Mouse (Mus musculus): ENCODE results near the gene Gpc3. TPM values are rescaled to one million over a fixed set of nuclear protein-coding genes. Genes with fewer than 3 reads are reported as not detected.

The Gpc3 gene
- total and polyA plus RNA-seq, 3 experiments = 11.9 to 14.8 (median 13.2) TPM

DNA sequence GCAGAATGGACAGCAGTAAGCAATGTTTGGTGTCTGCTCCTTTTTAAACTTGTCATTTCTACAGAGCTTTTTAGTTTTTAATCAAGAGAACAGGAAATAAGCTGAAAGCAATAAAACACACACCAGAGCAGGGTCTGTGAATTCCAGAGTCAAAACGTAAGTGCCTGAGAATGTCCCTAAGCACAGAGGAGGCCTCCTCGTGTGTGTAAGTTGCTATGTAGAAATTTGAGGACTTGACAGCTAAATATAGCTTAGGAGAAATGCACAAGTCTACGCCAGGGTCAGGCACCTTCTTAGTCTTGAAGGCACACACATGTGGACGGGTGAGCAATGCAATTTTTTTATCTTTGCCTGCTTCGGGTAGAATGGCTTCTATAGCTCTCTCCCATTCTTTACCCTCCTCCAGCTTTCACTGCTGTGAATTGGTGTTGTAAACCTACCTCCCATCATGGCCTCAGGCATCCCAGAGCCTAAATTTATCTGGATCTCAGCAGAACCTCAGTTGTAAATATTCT is 158.6 kb downstream of the Gpc3 start:
- Histone ChIP-seq H3K9ac (ENCODE audit: low read depth, low read length) (no peak overlapping the region), H3K79me2 (replicated peaks; ENCODE audit: control insufficient read depth, insufficient read depth, low read length) (no peaks in the 10 kb centered on the region), H3K36me3 (ENCODE audit: control insufficient read depth, insufficient read depth, low read length) (no peaks in the 10 kb centered on the region), H3K27me3 (ENCODE audit: control insufficient read depth, insufficient read depth, low read length) (no peaks in the 10 kb centered on the region), H3K4me1 (ENCODE audit: control insufficient read depth, insufficient read depth, low read length) (no peaks in the 10 kb centered on the region), H3K27ac (no peak overlapping the region), H3K4me3 (no peak overlapping the region)
- intact Hi-C loops (cut with DNase I) = no loop called here
- no peak for DNase-seq
- 38% methylated on average over 5 of the region's 5 CpGs for WGBS
- TF ChIP-seq EP300 (IDR thresholded peaks at IDR 0.05; ENCODE audit: insufficient read depth, low read depth, low read length) (no peak), POLR2A (IDR thresholded peaks at IDR 0.05; ENCODE audit: insufficient read depth, low read depth, low read length) (no peak), CTCF (IDR thresholded peaks at IDR 0.05) (no peak)

DNA sequence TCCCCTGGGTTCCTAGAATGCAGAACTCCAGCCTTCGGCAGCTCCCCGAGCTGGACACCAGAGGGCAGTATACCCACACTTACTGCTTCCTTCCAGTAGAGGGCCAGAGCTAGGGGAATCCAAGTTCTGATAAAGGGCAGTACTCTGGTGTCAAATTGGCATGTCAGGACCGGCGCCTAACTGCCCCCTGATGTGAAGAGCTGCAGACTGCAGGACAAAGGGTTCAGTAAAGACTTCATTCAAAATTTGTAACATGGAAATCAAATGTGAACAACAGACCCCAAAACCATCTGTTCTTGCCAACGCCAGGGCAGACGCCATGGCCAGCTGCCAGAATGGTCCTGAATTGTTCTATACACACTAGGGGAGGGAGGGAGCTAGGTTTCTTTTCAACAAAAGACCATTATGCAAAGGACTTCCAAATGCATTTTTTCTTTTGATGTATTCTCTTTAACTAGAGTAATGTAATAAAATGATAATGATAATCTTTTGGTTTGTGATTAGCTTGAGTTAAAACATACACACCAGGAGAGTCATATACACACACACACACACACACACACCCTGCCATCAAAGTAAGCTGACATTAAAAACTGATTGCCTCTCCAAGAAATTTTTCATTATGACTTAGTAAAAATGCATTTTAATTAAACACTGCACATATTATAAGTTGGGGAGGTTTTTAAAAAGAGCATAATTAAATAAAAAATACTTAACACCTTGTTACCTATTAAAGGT is 160.1 kb downstream of the Gpc3 start:
- no peaks in the 10 kb centered on the region for H3K27me3 ChIP-seq (ENCODE audit: control insufficient read depth, insufficient read depth, low read length)
- H3K27ac ChIP-seq = no peak overlapping the region
- H3K4me1 ChIP-seq (ENCODE audit: control insufficient read depth, insufficient read depth, low read length) = no peaks in the 10 kb centered on the region
- no peak overlapping the region for H3K4me3 ChIP-seq
- TF ChIP-seq EP300 (IDR thresholded peaks at IDR 0.05; ENCODE audit: insufficient read depth, low read depth, low read length) (0 out of 2 replicates have a peak, but pooled peaks have one; percentile 45), POLR2A (IDR thresholded peaks at IDR 0.05; ENCODE audit: insufficient read depth, low read depth, low read length) (no peak), CTCF (IDR thresholded peaks at IDR 0.05) (peak; percentile 100)
- H3K36me3 ChIP-seq (ENCODE audit: control insufficient read depth, insufficient read depth, low read length) = no peaks in the 10 kb centered on the region
- intact Hi-C loops (cut with DNase I) = loop anchor here (2.0 to 5.0 kb wide), 2 partner anchors 199 to 264 kb away; no protein-coding TSS in a partner anchor
- no peaks in the 10 kb centered on the region for H3K79me2 ChIP-seq (replicated peaks; ENCODE audit: control insufficient read depth, insufficient read depth, low read length)
- 26% methylated on average over 6 of the region's 6 CpGs for WGBS
- peak; percentile 49 to 67 for DNase-seq
- H3K9ac ChIP-seq (ENCODE audit: low read depth, low read length) = no peak overlapping the region

GRCm38 (mm10) chrX:52449177-52449576 is 164.6 kb downstream of the Gpc3 start:
- Histone ChIP-seq H3K4me1 (ENCODE audit: control insufficient read depth, insufficient read depth, low read length) (no peaks in the 10 kb centered on the region), H3K27ac (no peak overlapping the region), H3K79me2 (replicated peaks; ENCODE audit: control insufficient read depth, insufficient read depth, low read length) (no peaks in the 10 kb centered on the region), H3K4me3 (no peak overlapping the region), H3K27me3 (ENCODE audit: control insufficient read depth, insufficient read depth, low read length) (no peaks in the 10 kb centered on the region), H3K9ac (ENCODE audit: low read depth, low read length) (no peak overlapping the region), H3K36me3 (ENCODE audit: control insufficient read depth, insufficient read depth, low read length) (no peaks in the 10 kb centered on the region)
- WGBS = 55% methylated on average over 2 of the region's 2 CpGs
- TF ChIP-seq POLR2A (IDR thresholded peaks at IDR 0.05; ENCODE audit: insufficient read depth, low read depth, low read length) (no peak), CTCF (IDR thresholded peaks at IDR 0.05) (no peak), EP300 (IDR thresholded peaks at IDR 0.05; ENCODE audit: insufficient read depth, low read depth, low read length) (no peak)
- intact Hi-C loops (cut with DNase I) = no loop called here
- DNase-seq = no peak

DNA sequence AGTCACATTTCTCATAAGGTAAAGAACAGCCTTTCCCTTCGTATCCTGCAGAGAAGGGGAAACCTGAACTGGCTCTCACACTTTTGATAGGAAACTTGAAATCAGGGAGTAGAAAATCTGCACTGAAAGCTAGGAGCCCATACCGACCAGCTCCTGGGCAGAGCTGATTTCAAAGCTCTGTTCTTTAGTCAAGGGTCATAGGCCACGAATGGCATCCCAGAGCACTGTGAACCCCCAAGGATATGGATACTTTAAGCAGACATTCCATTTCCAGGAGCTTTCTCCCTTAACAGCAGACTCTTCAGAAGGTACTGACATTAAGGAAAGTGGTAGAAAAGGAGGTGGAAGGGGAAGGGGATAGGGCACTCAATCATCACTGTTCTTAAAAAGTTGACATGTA is 165.3 kb downstream of the Gpc3 start:
- TF ChIP-seq CTCF (IDR thresholded peaks at IDR 0.05) = no peak
- TF ChIP-seq EP300 (IDR thresholded peaks at IDR 0.05; ENCODE audit: insufficient read depth, low read depth, low read length) = no peak
- no peak for TF ChIP-seq POLR2A (IDR thresholded peaks at IDR 0.05; ENCODE audit: insufficient read depth, low read depth, low read length)
- 57% methylated on average over 3 of the region's 3 CpGs for WGBS
- H3K4me3 ChIP-seq = no peak overlapping the region
- H3K79me2 ChIP-seq (replicated peaks; ENCODE audit: control insufficient read depth, insufficient read depth, low read length) = no peaks in the 10 kb centered on the region
- H3K27me3 ChIP-seq (ENCODE audit: control insufficient read depth, insufficient read depth, low read length) = no peaks in the 10 kb centered on the region
- DNase-seq = no peak
- H3K36me3 ChIP-seq (ENCODE audit: control insufficient read depth, insufficient read depth, low read length) = no peaks in the 10 kb centered on the region
- no peaks in the 10 kb centered on the region for H3K4me1 ChIP-seq (ENCODE audit: control insufficient read depth, insufficient read depth, low read length)
- no peak overlapping the region for H3K27ac ChIP-seq
- no peak overlapping the region for H3K9ac ChIP-seq (ENCODE audit: low read depth, low read length)
- intact Hi-C loops (cut with DNase I) = no loop called here

DNA sequence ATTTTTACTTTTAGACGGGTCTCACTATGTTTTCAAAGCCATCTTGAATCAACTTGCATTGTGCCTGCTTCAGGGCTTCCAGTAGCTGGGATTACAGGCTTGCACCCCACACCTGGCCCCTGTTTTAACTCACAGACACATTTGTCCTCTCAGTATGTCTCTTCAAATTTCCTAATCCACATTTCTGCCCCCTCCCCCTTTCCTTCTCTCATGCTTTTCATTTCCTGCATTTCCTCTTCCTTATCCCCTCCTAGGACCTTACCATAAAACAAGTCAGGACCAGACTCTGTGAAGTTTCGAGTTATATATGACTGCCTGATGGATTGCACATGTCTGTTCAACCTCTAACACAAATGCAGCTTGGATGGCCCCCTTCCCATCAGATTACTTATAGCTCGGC is 167.2 kb downstream of the Gpc3 start:
- intact Hi-C loops (cut with DNase I) = no loop called here
- no peaks in the 10 kb centered on the region for H3K4me1 ChIP-seq (ENCODE audit: control insufficient read depth, insufficient read depth, low read length)
- H3K9ac ChIP-seq (ENCODE audit: low read depth, low read length) = no peak overlapping the region
- no peak for DNase-seq
- H3K4me3 ChIP-seq = no peak overlapping the region
- TF ChIP-seq EP300 (IDR thresholded peaks at IDR 0.05; ENCODE audit: insufficient read depth, low read depth, low read length) = no peak
- TF ChIP-seq CTCF (IDR thresholded peaks at IDR 0.05) = no peak
- TF ChIP-seq POLR2A (IDR thresholded peaks at IDR 0.05; ENCODE audit: insufficient read depth, low read depth, low read length) = no peak
- no peak overlapping the region for H3K27ac ChIP-seq
- no peaks in the 10 kb centered on the region for H3K79me2 ChIP-seq (replicated peaks; ENCODE audit: control insufficient read depth, insufficient read depth, low read length)
- 33% methylated on average over 3 of the region's 3 CpGs for WGBS
- H3K36me3 ChIP-seq (ENCODE audit: control insufficient read depth, insufficient read depth, low read length) = no peaks in the 10 kb centered on the region
- no peaks in the 10 kb centered on the region for H3K27me3 ChIP-seq (ENCODE audit: control insufficient read depth, insufficient read depth, low read length)

- DNase-seq = no peak
- H3K36me3 ChIP-seq (ENCODE audit: control insufficient read depth, insufficient read depth, low read length) = no peaks in the 10 kb centered on the region
These were observed 168.8 kb downstream of the Gpc3 start for GRCm38 (mm10) chrX:52444977-52445376.

More at GRCm38 (mm10) chrX:52444977-52445376, 168.8 kb downstream of the Gpc3 start:
- TF ChIP-seq EP300 (IDR thresholded peaks at IDR 0.05; ENCODE audit: insufficient read depth, low read depth, low read length) = no peak
- TF ChIP-seq POLR2A (IDR thresholded peaks at IDR 0.05; ENCODE audit: insufficient read depth, low read depth, low read length) = no peak
- no peak for TF ChIP-seq CTCF (IDR thresholded peaks at IDR 0.05)
- 65% methylated on average over 2 of the region's 2 CpGs for WGBS
- H3K27me3 ChIP-seq (ENCODE audit: control insufficient read depth, insufficient read depth, low read length) = no peaks in the 10 kb centered on the region
- H3K9ac ChIP-seq (ENCODE audit: low read depth, low read length) = no peak overlapping the region
- no peak overlapping the region for H3K4me3 ChIP-seq
- H3K27ac ChIP-seq = no peak overlapping the region
- no peaks in the 10 kb centered on the region for H3K79me2 ChIP-seq (replicated peaks; ENCODE audit: control insufficient read depth, insufficient read depth, low read length)
- intact Hi-C loops (cut with DNase I) = no loop called here
- H3K4me1 ChIP-seq (ENCODE audit: control insufficient read depth, insufficient read depth, low read length) = no peaks in the 10 kb centered on the region
